Mouse (Mus musculus): ENCODE results near the gene Nfkbid. TPM values are rescaled to one million over a fixed set of nuclear protein-coding genes. Genes with fewer than 3 reads are reported as not detected.
A peak's percentile ranks its signal among the peaks of the same experiment; 100 is the strongest.

Nfkbid gene
- 2.3 and 3.6 TPM in 2 replicates for polyA plus RNA-seq (2012; rRNA removed)

DNA sequence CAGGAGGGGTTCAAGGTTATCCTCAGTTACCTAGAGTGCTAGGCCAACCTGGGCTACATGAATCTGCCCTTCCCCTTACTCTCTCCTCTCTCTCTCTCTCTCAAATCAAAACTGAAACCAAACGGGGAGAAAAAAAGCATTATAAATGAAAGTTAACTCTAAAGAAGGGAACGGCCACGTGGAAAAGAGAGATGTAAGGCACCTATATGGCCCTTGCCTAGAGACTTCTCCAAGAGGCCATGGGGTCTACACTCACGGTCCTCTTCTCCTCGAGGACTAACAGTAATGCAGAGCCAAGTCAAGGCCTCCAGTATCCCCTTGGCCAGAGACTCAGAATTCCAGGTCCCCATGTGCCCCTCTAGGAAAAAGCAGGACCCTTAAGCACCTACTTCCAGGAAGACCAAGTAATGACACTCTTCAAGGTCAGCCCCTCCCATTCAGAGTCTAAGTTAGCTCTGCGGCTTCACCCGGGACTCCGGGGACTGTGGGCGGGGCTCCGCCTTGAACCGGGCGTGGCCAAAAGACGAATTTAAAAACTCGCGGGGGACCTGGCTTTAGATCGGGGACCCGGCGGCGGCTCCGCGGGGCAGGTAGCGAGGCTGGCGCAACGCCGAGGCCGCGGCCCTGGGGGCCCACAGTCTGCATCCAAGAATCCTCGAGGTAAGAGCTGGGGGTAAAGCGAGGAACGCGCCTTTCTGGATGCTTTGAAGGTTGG, at the start of gene Nfkbid:
Gene Nfkbid, plus strand, starts transcription at position 558 of the 715 bp plus-strand sequence.
- DNase-seq (ENCODE audit: low read depth): peak; percentile 33
- TF ChIP-seq POLR2A (IDR thresholded peaks at IDR 0.05; ENCODE audit: borderline replicate concordance, extremely low read depth, insufficient read depth, insufficient read length, poor library complexity, severe bottlenecking): no peak

DNA sequence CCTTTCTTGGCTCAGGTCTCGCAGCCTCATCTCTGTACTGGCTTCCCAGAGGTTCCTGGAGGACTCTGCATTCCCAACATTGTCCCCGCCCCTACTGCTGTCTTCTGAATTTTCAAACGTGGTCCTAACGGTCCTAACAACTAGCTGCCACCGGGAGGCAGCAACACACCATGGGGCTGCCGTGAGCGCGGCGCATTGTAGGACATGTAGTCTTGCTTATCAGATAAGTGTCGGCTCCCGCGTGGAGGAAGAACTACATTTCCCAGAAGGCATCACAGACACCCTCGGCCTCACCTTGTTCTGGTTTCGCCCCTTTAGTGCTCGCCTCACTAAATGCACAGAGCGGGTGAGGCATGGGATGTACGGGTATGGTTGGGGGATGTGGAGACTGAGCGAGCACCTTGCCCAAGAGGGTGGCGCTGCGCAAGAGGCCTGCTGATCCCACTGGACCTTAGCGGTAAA, 48.0 kb upstream of the Nfkbid start:
- TF ChIP-seq CTCF (IDR thresholded peaks at IDR 0.05; ENCODE audit: borderline replicate concordance, extremely low read depth, insufficient read depth, insufficient read length) (peak; percentile 91), POLR2A (IDR thresholded peaks at IDR 0.05; ENCODE audit: borderline replicate concordance, extremely low read depth, insufficient read depth, insufficient read length, poor library complexity, severe bottlenecking) (peak; percentile 52; the same call in 1 of the 2 replicates)
- DNase-seq (ENCODE audit: low read depth): peak; percentile 99

DNA sequence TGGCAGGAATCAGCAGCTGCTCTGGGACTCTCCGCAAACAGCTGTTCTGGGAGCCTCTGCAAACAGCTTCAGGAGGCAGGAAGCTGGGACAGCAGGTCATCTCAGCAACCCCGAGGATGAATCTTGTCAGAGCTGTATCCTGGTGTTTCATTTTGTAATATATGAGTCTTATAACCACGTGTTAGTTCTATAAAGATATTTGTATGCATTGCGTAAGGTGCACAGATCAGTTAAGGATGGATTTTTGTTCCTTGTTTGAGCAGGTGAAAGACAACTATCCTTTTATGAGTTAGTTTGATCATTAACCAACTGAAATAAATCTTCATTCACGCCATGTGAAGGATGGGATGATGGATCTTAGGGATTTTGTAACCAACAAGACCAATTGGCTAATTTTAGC, 41.5 kb upstream of the Nfkbid start:
- TF ChIP-seq POLR2A (IDR thresholded peaks at IDR 0.05; ENCODE audit: borderline replicate concordance, extremely low read depth, insufficient read depth, insufficient read length, poor library complexity, severe bottlenecking): no peak
- no peak for TF ChIP-seq CTCF (IDR thresholded peaks at IDR 0.05; ENCODE audit: borderline replicate concordance, extremely low read depth, insufficient read depth, insufficient read length)
- DNase-seq (ENCODE audit: low read depth): no peak

DNA sequence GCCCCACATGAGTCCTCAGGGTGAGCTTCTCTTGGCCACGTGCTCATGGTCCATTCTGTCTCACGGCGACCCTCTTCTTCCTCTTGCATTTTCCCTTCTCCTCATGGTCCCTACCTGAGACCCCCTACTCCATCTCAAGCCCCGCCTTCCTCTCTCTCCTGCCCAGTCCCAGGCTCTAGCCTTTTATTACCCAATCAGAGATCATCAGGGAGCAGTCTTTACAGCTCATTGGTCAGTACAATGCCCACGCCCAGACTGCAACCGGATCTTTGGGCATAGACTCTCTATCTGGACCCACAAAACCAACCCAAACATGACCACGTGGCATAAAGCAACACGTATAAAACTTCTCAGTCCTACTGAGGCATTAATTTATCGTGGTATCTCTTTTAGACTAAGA, 37.4 kb upstream of the Nfkbid start:
- no peak for TF ChIP-seq POLR2A (IDR thresholded peaks at IDR 0.05; ENCODE audit: borderline replicate concordance, extremely low read depth, insufficient read depth, insufficient read length, poor library complexity, severe bottlenecking)
- no peak for TF ChIP-seq CTCF (IDR thresholded peaks at IDR 0.05; ENCODE audit: borderline replicate concordance, extremely low read depth, insufficient read depth, insufficient read length)
- no peak for DNase-seq (ENCODE audit: low read depth)

DNA sequence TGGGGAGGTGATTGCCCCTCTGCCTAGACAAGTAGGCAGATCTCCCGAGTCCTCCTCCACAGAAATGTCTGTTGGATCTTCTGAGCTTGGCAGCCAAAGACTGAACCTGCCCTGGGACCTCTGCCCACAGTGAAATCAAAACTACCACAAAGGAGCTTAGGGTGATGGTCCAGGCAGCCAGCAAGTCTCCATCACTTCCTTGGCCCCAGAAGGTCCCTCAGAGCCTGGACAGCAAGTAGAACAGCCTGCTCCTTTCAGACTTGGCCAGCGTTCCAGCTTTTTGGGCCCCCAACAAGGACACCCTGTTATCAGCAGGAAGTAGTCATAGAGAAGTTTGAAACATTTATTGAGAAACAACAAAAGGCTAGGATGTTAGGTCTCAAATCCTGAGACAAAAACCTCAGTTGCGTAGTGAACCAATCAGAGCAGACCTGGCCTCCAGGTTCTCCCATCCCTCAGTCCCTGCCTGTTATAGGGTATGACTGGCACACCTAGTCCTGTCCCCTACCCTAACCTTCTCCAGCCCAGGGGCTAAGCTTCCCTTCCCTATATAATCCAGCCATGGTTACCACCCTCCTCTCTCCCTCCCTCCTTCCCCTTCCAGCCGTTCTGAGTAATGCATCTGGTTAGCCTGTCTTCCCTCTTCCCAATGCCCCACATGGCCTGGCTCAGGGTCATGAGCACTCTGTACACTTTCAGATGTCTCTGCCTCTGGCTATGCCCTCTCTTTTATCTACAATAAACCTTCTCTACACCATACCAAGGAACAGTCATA, 28.6 kb upstream of the Nfkbid start:
- DNase-seq (ENCODE audit: low read depth): no peak
- TF ChIP-seq CTCF (IDR thresholded peaks at IDR 0.05; ENCODE audit: borderline replicate concordance, extremely low read depth, insufficient read depth, insufficient read length) (no peak), POLR2A (IDR thresholded peaks at IDR 0.05; ENCODE audit: borderline replicate concordance, extremely low read depth, insufficient read depth, insufficient read length, poor library complexity, severe bottlenecking) (no peak)

DNA sequence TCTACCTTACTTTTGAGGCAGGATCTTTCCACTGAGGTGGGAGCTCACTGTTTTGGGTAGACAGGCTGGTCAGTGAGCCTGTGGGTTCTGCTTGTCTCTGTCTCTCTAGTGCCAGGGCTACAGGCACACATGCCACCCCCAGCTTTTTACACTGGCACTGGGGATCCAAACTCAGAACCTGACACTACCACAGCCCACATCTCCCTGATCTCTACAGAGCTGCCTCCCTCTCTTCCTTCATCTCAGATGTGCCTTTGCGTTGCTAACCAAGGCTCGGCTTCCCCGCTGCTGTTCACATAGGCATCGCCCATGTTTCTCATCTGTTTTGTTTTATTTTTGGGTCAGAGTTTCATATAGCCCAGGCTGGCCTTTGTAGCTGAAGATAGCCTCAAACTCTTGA, 27.9 kb upstream of the Nfkbid start:
- TF ChIP-seq CTCF (IDR thresholded peaks at IDR 0.05; ENCODE audit: borderline replicate concordance, extremely low read depth, insufficient read depth, insufficient read length): no peak
- TF ChIP-seq POLR2A (IDR thresholded peaks at IDR 0.05; ENCODE audit: borderline replicate concordance, extremely low read depth, insufficient read depth, insufficient read length, poor library complexity, severe bottlenecking): no peak

DNA sequence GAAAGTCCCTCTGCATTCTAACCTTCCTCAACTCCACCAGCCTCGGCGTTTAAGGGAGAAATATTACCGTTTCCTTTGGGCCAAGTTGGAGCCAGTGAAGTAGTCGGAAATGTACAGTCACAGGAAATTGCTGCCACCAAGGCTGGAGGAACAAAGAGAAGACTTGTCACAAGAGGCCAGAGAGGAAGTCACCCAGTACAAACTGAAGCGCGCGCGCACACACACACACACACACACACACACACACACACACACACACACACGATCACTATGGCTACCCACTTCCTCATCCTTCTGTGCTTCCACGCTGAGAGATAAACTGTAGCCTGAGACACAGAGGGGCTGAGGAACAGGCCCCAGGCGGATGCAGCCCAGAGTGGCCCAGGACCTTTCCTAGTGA, 27.2 kb upstream of the Nfkbid start:
- DNase-seq (ENCODE audit: low read depth): peak; percentile 14
- TF ChIP-seq CTCF (IDR thresholded peaks at IDR 0.05; ENCODE audit: borderline replicate concordance, extremely low read depth, insufficient read depth, insufficient read length): no peak
- no peak for TF ChIP-seq POLR2A (IDR thresholded peaks at IDR 0.05; ENCODE audit: borderline replicate concordance, extremely low read depth, insufficient read depth, insufficient read length, poor library complexity, severe bottlenecking)

More for the DNA sequence above, 27.9 kb upstream of the Nfkbid start:
- DNase-seq (ENCODE audit: low read depth): no peak

DNA sequence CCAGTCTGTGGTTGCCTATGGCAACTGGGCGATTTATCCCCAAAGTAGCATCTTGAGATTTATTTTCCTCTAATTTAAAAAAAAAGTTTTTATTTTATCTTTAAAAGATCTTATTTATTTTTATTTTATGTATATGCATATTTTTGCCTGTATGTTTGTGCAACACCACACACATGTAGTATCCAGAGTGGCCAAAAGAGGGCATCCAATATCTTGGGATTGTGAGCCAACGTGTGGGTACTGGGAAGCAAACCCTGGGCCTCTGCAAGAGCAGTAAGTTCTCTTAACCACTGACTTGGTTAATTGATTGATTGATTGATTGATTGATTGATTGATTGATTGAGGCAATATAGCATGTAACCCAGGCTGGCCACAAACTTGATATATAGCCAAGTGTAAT, 26.7 kb upstream of the Nfkbid start:
- DNase-seq (ENCODE audit: low read depth): peak; percentile 6
- TF ChIP-seq CTCF (IDR thresholded peaks at IDR 0.05; ENCODE audit: borderline replicate concordance, extremely low read depth, insufficient read depth, insufficient read length) (peak; percentile 25; the same call in 1 of the 2 replicates), POLR2A (IDR thresholded peaks at IDR 0.05; ENCODE audit: borderline replicate concordance, extremely low read depth, insufficient read depth, insufficient read length, poor library complexity, severe bottlenecking) (no peak)

DNA sequence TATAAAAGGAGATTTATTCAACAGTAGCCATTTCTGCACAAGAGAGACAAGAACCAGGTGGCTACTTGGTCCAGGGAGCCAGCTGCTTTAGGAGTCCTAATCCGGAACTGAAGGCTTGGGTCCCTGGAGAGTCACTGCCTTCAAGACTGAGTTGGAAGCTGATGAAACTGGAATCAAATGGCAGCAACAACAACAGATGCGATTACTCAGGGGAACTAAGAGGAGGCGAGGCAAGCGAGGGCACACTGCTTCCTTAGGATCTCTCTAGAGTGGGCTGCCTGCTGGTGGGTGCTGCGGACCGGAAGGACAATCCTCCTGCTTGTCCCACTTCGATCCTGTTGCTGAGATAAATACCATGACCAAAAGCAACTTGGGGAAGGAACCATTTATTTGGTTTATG, 21.9 kb upstream of the Nfkbid start:
- peak; percentile 20 for DNase-seq (ENCODE audit: low read depth)
- no peak for TF ChIP-seq CTCF (IDR thresholded peaks at IDR 0.05; ENCODE audit: borderline replicate concordance, extremely low read depth, insufficient read depth, insufficient read length)
- TF ChIP-seq POLR2A (IDR thresholded peaks at IDR 0.05; ENCODE audit: borderline replicate concordance, extremely low read depth, insufficient read depth, insufficient read length, poor library complexity, severe bottlenecking): no peak

DNA sequence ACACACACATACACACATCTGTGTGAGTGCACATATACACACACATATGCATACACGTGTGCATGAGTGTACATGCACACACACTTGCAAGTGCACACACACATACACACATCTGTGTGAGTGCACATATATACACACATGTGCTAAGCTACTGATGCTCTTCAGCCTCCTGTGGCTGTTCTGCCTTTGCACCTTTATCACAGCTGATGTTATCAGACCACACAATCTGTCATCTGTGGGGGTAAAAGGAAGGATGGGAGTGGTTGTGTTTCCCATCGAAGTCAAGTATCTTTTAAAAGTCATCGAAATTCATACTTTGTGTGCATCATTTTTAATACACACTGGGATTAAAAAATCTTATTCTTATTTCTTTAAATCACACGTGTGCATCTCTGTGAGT, 19.2 kb upstream of the Nfkbid start:
- DNase-seq (ENCODE audit: low read depth): no peak
- TF ChIP-seq POLR2A (IDR thresholded peaks at IDR 0.05; ENCODE audit: borderline replicate concordance, extremely low read depth, insufficient read depth, insufficient read length, poor library complexity, severe bottlenecking) (no peak), CTCF (IDR thresholded peaks at IDR 0.05; ENCODE audit: borderline replicate concordance, extremely low read depth, insufficient read depth, insufficient read length) (no peak)

DNA sequence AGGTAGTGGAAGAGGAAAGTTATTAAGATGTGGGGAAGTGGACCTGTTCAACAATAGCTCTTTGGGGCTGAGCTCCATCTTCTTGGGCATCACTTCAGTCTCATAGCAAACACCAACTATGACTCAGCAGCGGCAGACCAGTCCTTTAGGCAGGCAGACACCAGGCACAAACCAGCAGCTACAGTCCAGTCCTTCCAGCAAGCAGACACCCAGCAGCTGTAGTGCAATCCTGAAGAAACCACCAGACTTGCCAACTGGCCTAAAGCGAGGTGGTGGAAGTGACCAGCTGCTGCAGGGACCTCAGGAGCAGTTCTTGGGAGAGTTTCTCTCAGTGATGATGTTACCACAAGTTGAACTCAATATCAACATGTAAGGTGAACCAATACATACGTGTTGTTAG, 12.9 kb upstream of the Nfkbid start:
- no peak for DNase-seq (ENCODE audit: low read depth)
- TF ChIP-seq POLR2A (IDR thresholded peaks at IDR 0.05; ENCODE audit: borderline replicate concordance, extremely low read depth, insufficient read depth, insufficient read length, poor library complexity, severe bottlenecking) (no peak), CTCF (IDR thresholded peaks at IDR 0.05; ENCODE audit: borderline replicate concordance, extremely low read depth, insufficient read depth, insufficient read length) (no peak)
